Mouse (Mus musculus) megakaryocyte, embryonic 14.5 days (primary cell): ENCODE results near the gene Heatr6.

Experiments
- FLI1 ChIP-seq: IDR thresholded peaks from 2 replicates; pipeline ENCODE4 v1.6.1; 2012; ENCODE audit warnings: low read length, inconsistent platforms, mixed read lengths
- GATA1 ChIP-seq: IDR thresholded peaks from 3 replicates; pipeline ENCODE4 v1.6.1; 2012; ENCODE audit warnings: mixed read lengths, low read length, inconsistent platforms, borderline replicate concordance

GRCm38 (mm10) chr11:83739241-83739640, 14.3 kb upstream of the Heatr6 start:
- TF ChIP-seq GATA1: no peak
- no peak for TF ChIP-seq FLI1
